Mouse (Mus musculus) forebrain, embryonic 11.5 days (tissue): ENCODE data around the gene Tns2. TPM values are rescaled to one million over a fixed set of nuclear protein-coding genes. Genes with fewer than 3 reads are reported as not detected.
"Not testable (repeated sequence)": the region's sequence is repeated elsewhere in the genome, so short reads cannot be mapped to it uniquely, and the experiment has no call there.

Experiments used
- ATAC-seq: fragments of 200-750 bp; cut with Nextera tagmentation; replicated peaks from 2 replicates; pipeline ENCODE4 v1.8.0; 2017; ENCODE audit warnings: moderate TSS enrichment; ENCODE audit not compliant: low FRiP score
- DNase-seq: peaks from one replicate; pipeline ENCODE4 v3.0.0-alpha.2; 2017; ENCODE audit warnings: low spot score
- H3K27ac ChIP-seq: fragments of 300-500 bp; sonication (generic); 2 replicates; pipeline ENCODE4 v1.5.1; 2014; ENCODE audit warnings: low read depth, low read length
- H3K27me3 ChIP-seq: fragments of 300-500 bp; sonication (generic); 2 replicates; pipeline ENCODE4 v1.6.1; 2014; ENCODE audit warnings: mild to moderate bottlenecking, low read length, mixed read lengths; ENCODE audit not compliant: control insufficient read depth, insufficient read depth
- H3K36me3 ChIP-seq: fragments of 300-500 bp; sonication (generic); 2 replicates; pipeline ENCODE4 v1.6.1; 2014; ENCODE audit warnings: mild to moderate bottlenecking, low read length, moderate library complexity, mixed read lengths; ENCODE audit not compliant: control insufficient read depth, insufficient read depth
- H3K4me1 ChIP-seq: fragments of 300-500 bp; sonication (generic); replicated peaks from 2 replicates; pipeline ENCODE4 v1.6.1; 2014; ENCODE audit warnings: low read length, mixed read lengths; ENCODE audit not compliant: control insufficient read depth, insufficient read depth
- H3K4me2 ChIP-seq: fragments of 300-500 bp; sonication (generic); 2 replicates; pipeline ENCODE4 v1.6.1; 2014; ENCODE audit warnings: low read depth, mild to moderate bottlenecking, low read length, moderate library complexity, mixed read lengths; ENCODE audit not compliant: severe bottlenecking
- H3K4me3 ChIP-seq: fragments of 300-500 bp; sonication (generic); 2 replicates; pipeline ENCODE4 v1.5.1; 2014; ENCODE audit warnings: low read depth, low read length
- H3K9ac ChIP-seq: fragments of 300-500 bp; sonication (generic); 2 replicates; pipeline ENCODE4 v1.6.1; 2014; ENCODE audit warnings: low read length
- H3K9me3 ChIP-seq: fragments of 300-500 bp; sonication (generic); 2 replicates; pipeline ENCODE4 v1.6.1; 2016; ENCODE audit warnings: low read length, mixed read lengths; ENCODE audit not compliant: control insufficient read depth
- WGBS: fragments of 180-500 bp; shearing (Covaris S2); extraction: QIAGEN DNeasy Blood & Tissue Kit; methylation state at CpG from one replicate; pipeline ENCODE4 v1.1.7; 2014; 5-methylcytosine and 5-hydroxymethylcytosine counted together
- polyA plus RNA-seq: library from polyadenylated mRNA; unstranded; fragments of >200 nt; fragmentation: Nextera tagmentation; extraction: Ambion mirVana; gene quantifications from 2 replicates; pipeline ENCODE4 v1.2.1, GENCODE M21; 2014

The Tns2 gene
- polyA plus RNA-seq, 1 experiment from 2014 or later = 10.5 TPM

GRCm38 (mm10) chr15:102147674-102148402, 47.6 kb downstream of the Tns2 start:
- Histone ChIP-seq H3K27me3 (peaks cover 23% of the 10 kb centered on the region), H3K4me2 (no peak overlapping the region), H3K9me3 (no peaks in the 10 kb centered on the region), H3K27ac (no peak overlapping the region), H3K4me3 (no peak overlapping the region), H3K4me1 (no peaks in the 10 kb centered on the region; the same call in 1 of the 2 replicates), H3K36me3 (no peaks in the 10 kb centered on the region), H3K9ac (no peak overlapping the region)
- DNase-seq (no peak), ATAC-seq (no peak)
- 76% methylated on average over 16 of the region's 16 CpGs for WGBS

GRCm38 (mm10) chr15:102149561-102149960, 49.3 kb downstream of the Tns2 start:
- Histone ChIP-seq H3K27me3 (peaks cover 13% of the 10 kb centered on the region; the same call in 1 of the 2 replicates), H3K4me3 (no peak overlapping the region), H3K36me3 (no peaks in the 10 kb centered on the region), H3K9ac (no peak overlapping the region), H3K4me1 (no peaks in the 10 kb centered on the region; the same call in 1 of the 2 replicates), H3K4me2 (no peak overlapping the region), H3K27ac (no peak overlapping the region), H3K9me3 (no peaks in the 10 kb centered on the region)
- ATAC-seq = no peak
- WGBS = 69% methylated on average over 4 of the region's 4 CpGs
- DNase-seq = no peak

- H3K9ac ChIP-seq = no peak within 1 kb of the TSS
- H3K4me2 ChIP-seq = no peak within 1 kb of the TSS
- ATAC-seq (no peak), DNase-seq (no peak)
- no peaks in the 10 kb centered on the region for H3K4me1 ChIP-seq
- peaks cover 4% of the 10 kb centered on the region; the same call in 1 of the 2 replicates for H3K27me3 ChIP-seq
- WGBS = 56% methylated on average over 20 of the region's 20 CpGs
- no peak within 1 kb of the TSS for H3K27ac ChIP-seq
- no peaks in the 10 kb centered on the region for H3K9me3 ChIP-seq
- no peak within 1 kb of the TSS for H3K4me3 ChIP-seq
- H3K36me3 ChIP-seq = no peaks in the 10 kb centered on the region
Observed at GRCm38 (mm10) chr15:102150301-102151135, 50.3 kb downstream of the Tns2 start, which contains the start of gene Soat2. Gene Soat2, plus strand, starts transcription at chr15:102150526.

GRCm38 (mm10) chr15:102152646-102153045, 52.4 kb downstream of the Tns2 start:
- H3K4me2 ChIP-seq = no peak overlapping the region
- H3K9ac ChIP-seq = no peak overlapping the region
- H3K4me3 ChIP-seq = no peak overlapping the region
- no peaks in the 10 kb centered on the region for H3K9me3 ChIP-seq
- no peaks in the 10 kb centered on the region for H3K27me3 ChIP-seq
- peak; percentile 39 for DNase-seq
- no peak overlapping the region for H3K27ac ChIP-seq
- H3K36me3 ChIP-seq = no peaks in the 10 kb centered on the region
- WGBS = 37% methylated on average over 4 of the region's 4 CpGs
- 0 out of 2 replicates have a peak, but pooled peaks cover 2% of the 10 kb centered on the region for H3K4me1 ChIP-seq
- no peak for ATAC-seq

GRCm38 (mm10) chr15:102155006-102155405, 54.8 kb downstream of the Tns2 start:
- DNase-seq, H3K27me3 ChIP-seq, H3K9ac ChIP-seq, H3K4me1 ChIP-seq, H3K4me3 ChIP-seq, H3K9me3 ChIP-seq, ATAC-seq, H3K4me2 ChIP-seq, H3K27ac ChIP-seq, H3K36me3 ChIP-seq: not testable (repeated sequence)
- 90% methylated on average over 6 of the region's 6 CpGs for WGBS

- 33% methylated on average over 20 of the region's 20 CpGs for WGBS
- Histone ChIP-seq H3K4me3 (no peak overlapping the region), H3K4me2 (no peak overlapping the region), H3K9me3 (no peaks in the 10 kb centered on the region), H3K9ac (peak overlapping the region; percentile 4; the same call in 1 of the 2 replicates), H3K27me3 (no peaks in the 10 kb centered on the region), H3K27ac (no peak overlapping the region), H3K36me3 (no peaks in the 10 kb centered on the region), H3K4me1 (0 out of 2 replicates have a peak, but pooled peaks cover 2% of the 10 kb centered on the region)
- ATAC-seq (no peak), DNase-seq (no peak)
Observed at GRCm38 (mm10) chr15:102156836-102157235, 56.6 kb downstream of the Tns2 start.

- no peaks in the 10 kb centered on the region for H3K9me3 ChIP-seq
- no peaks in the 10 kb centered on the region for H3K27me3 ChIP-seq
- DNase-seq = no peak
- no peaks in the 10 kb centered on the region for H3K36me3 ChIP-seq
- no peak for ATAC-seq
- H3K9ac ChIP-seq = no peak overlapping the region
- 0 out of 2 replicates have a peak, but pooled peaks cover 2% of the 10 kb centered on the region for H3K4me1 ChIP-seq
- no peak overlapping the region for H3K27ac ChIP-seq
- no peak overlapping the region for H3K4me3 ChIP-seq
- WGBS = 62% methylated on average over 27 of the region's 27 CpGs
- H3K4me2 ChIP-seq = no peak overlapping the region
Observed at GRCm38 (mm10) chr15:102160415-102161060, 60.3 kb downstream of the Tns2 start.

- ATAC-seq = no peak
- Histone ChIP-seq H3K4me1 (no peaks in the 10 kb centered on the region), H3K4me3 (no peak overlapping the region), H3K9ac (no peak overlapping the region), H3K4me2 (no peak overlapping the region), H3K9me3 (no peaks in the 10 kb centered on the region), H3K27ac (no peak overlapping the region), H3K27me3 (no peaks in the 10 kb centered on the region), H3K36me3 (no peaks in the 10 kb centered on the region)
- DNase-seq = no peak
- WGBS = 57% methylated on average over 3 of the region's 3 CpGs
Observed at GRCm38 (mm10) chr15:102163900-102164693, 63.9 kb downstream of the Tns2 start.
